In genomic region chr3:101812341-101812962, GRCm38 (mm10) we compare ENCODE assay signal across 9 mouse cellular contexts. TPM values are rescaled to one million over a fixed set of nuclear protein-coding genes. Genes with fewer than 3 reads are reported as not detected.
A peak's percentile ranks its signal among the peaks of the same experiment; 100 is the strongest.
DNase-seq lines count a peak whose midpoint lies in the region; ATAC-seq and TF ChIP-seq lines count a peak whose summit lies in the region.
"Had no signal": no experiment of that assay in that cellular context is flagged by ENCODE, and none has a peak within 500 bp of the region (broad histone marks: within the 10 kb centered on the region; RNA-seq: fewer than 3 reads in every experiment).

No protein-coding gene starts in this region.

- no peaks in the 10 kb centered on the region for H3K36me3 ChIP-seq in E14TG2a.4 (ENCODE audit: insufficient read depth, low read length)
- H3K36me3 ChIP-seq in embryonic facial prominence, embryonic 11.5 days (replicated peaks; ENCODE audit: control insufficient read depth, insufficient read depth, low read depth, low read length): no peaks in the 10 kb centered on the region
- H3K36me3 ChIP-seq in heart, embryonic 13.5 days: no peaks in the 10 kb centered on the region
- H3K36me3 ChIP-seq in kidney, embryonic 16.5 days (ENCODE audit: insufficient read depth, low read length): no peaks in the 10 kb centered on the region
- H3K36me3 ChIP-seq in liver, embryonic 14.5 days (replicated peaks; ENCODE audit: control insufficient read depth, insufficient read depth, low read depth): no peaks in the 10 kb centered on the region
- H3K36me3 ChIP-seq in neural tube, embryonic 13.5 days: no peaks in the 10 kb centered on the region
- H3K36me3 ChIP-seq: liver, embryonic 13.5 days had no signal

- TF ChIP-seq CTCF in E14TG2a.4 (conservative IDR thresholded peaks at IDR 0.05; ENCODE audit: low read length): peak; percentile 88
- peak; percentile 71 for TF ChIP-seq CTCF in liver, embryonic 14.5 days (IDR thresholded peaks at IDR 0.05; ENCODE audit: low read depth)

- peaks cover 4% of the 10 kb centered on the region for H3K9me3 ChIP-seq in E14TG2a.4 (ENCODE audit: low read length)
- H3K9me3 ChIP-seq in embryonic facial prominence, embryonic 11.5 days (replicated peaks; ENCODE audit: control insufficient read depth, low read length): no peaks in the 10 kb centered on the region
- no peaks in the 10 kb centered on the region for H3K9me3 ChIP-seq in heart, embryonic 13.5 days
- H3K9me3 ChIP-seq in kidney, embryonic 16.5 days (ENCODE audit: low read length): no peaks in the 10 kb centered on the region
- H3K9me3 ChIP-seq in liver, embryonic 14.5 days (ENCODE audit: control insufficient read depth, low read length): no peaks in the 10 kb centered on the region
- H3K9me3 ChIP-seq in neural tube, embryonic 13.5 days: no peaks in the 10 kb centered on the region
- H3K9me3 ChIP-seq: liver, embryonic 13.5 days had no signal

- 0 out of 2 replicates have a peak, but pooled peaks cover 5% of the 10 kb centered on the region for H3K4me1 ChIP-seq in E14TG2a.4 (replicated peaks; ENCODE audit: low read depth, low read length)
- no peaks in the 10 kb centered on the region for H3K4me1 ChIP-seq in embryonic facial prominence, embryonic 11.5 days (ENCODE audit: control insufficient read depth, insufficient read depth, low read length)
- H3K4me1 ChIP-seq in heart, embryonic 13.5 days: peaks cover 11% of the 10 kb centered on the region
- no peaks in the 10 kb centered on the region for H3K4me1 ChIP-seq in kidney, embryonic 16.5 days (ENCODE audit: insufficient read depth, low read length)
- no peaks in the 10 kb centered on the region for H3K4me1 ChIP-seq in liver, embryonic 14.5 days (replicated peaks; ENCODE audit: control insufficient read depth in 2 of 2, insufficient read depth in 2 of 2, low read length in 1 of 2)
- peaks cover 12% of the 10 kb centered on the region; the same call in 1 of the 2 replicates for H3K4me1 ChIP-seq in neural tube, embryonic 13.5 days (replicated peaks)
- H3K4me1 ChIP-seq: liver, embryonic 13.5 days had no signal

- no peak overlapping the region for H3K9ac ChIP-seq in embryonic facial prominence, embryonic 11.5 days (replicated peaks; ENCODE audit: low read length)
- H3K9ac ChIP-seq in heart, embryonic 13.5 days: no peak overlapping the region
- no peak overlapping the region for H3K9ac ChIP-seq in kidney, embryonic 16.5 days (replicated peaks; ENCODE audit: low read length)
- no peak overlapping the region for H3K9ac ChIP-seq in liver, embryonic 14.5 days (replicated peaks)
- H3K9ac ChIP-seq in neural tube, embryonic 13.5 days: no peak overlapping the region
- H3K9ac ChIP-seq: liver, embryonic 13.5 days had no signal

- ATAC-seq in embryonic facial prominence, embryonic 11.5 days (replicated peaks; ENCODE audit: insufficient number of reproducible peaks, low FRiP score, low TSS enrichment, low read depth): 0 out of 2 replicates have a peak, but pooled peaks have one; percentile 62
- ATAC-seq in heart, embryonic 13.5 days (ENCODE audit: extremely low read depth, insufficient number of reproducible peaks, low FRiP score, low TSS enrichment): peak; percentile 54; the same call in 1 of the 2 replicates
- peak; percentile 88 for ATAC-seq in kidney, embryonic 16.5 days (ENCODE audit: low FRiP score, low TSS enrichment)
- ATAC-seq in liver, embryonic 14.5 days (ENCODE audit: insufficient read depth): no peak
- peak; percentile 88 for ATAC-seq in neural tube, embryonic 13.5 days (ENCODE audit: low read depth)

- 63% methylated on average over 10 of the region's 10 CpGs for WGBS in embryonic facial prominence, embryonic 11.5 days
- WGBS in heart, embryonic 13.5 days: 60% methylated on average over 10 of the region's 10 CpGs
- 67% methylated on average over 10 of the region's 10 CpGs for WGBS in kidney, embryonic 16.5 days
- 55% methylated on average over 10 of the region's 10 CpGs for WGBS in liver, embryonic 14.5 days (ENCODE audit: insufficient replicate concordance)
- WGBS in neural tube, embryonic 13.5 days: 62% methylated on average over 10 of the region's 10 CpGs

- H3K27me3 ChIP-seq in E14TG2a.4 (ENCODE audit: insufficient read depth, low read length): peaks cover 1% of the 10 kb centered on the region
- no peaks in the 10 kb centered on the region for H3K27me3 ChIP-seq in embryonic facial prominence, embryonic 11.5 days (ENCODE audit: control insufficient read depth, insufficient read depth, low read length)
- no peaks in the 10 kb centered on the region for H3K27me3 ChIP-seq in heart, embryonic 13.5 days (replicated peaks)
- no peaks in the 10 kb centered on the region for H3K27me3 ChIP-seq in kidney, embryonic 16.5 days (ENCODE audit: insufficient read depth, low read length)
- no peaks in the 10 kb centered on the region for H3K27me3 ChIP-seq in liver, embryonic 14.5 days (ENCODE audit: control insufficient read depth, insufficient read depth, low read length)
- 0 out of 2 replicates have a peak, but pooled peaks cover 3% of the 10 kb centered on the region for H3K27me3 ChIP-seq in neural tube, embryonic 13.5 days
- H3K27me3 ChIP-seq: liver, embryonic 13.5 days had no signal

- DNase-seq in adrenal gland, postnatal 14 days: peak; percentile 73
- peak; percentile 85 for DNase-seq in embryonic facial prominence, embryonic 11.5 days (ENCODE audit: low spot score)
- DNase-seq in liver, embryonic 14.5 days (ENCODE audit: low read depth in 3 of 3, low spot score in 3 of 3): peak in 1 of 3 experiments; percentile 22
- peak; percentile 73 for DNase-seq in thymus, postnatal 36 days
- DNase-seq: liver, embryonic 13.5 days had no signal

- H3K4me3 ChIP-seq in E14TG2a.4 (replicated peaks; ENCODE audit: low read length): no peak overlapping the region
- no peak overlapping the region for H3K4me3 ChIP-seq in embryonic facial prominence, embryonic 11.5 days (ENCODE audit: low read depth, low read length)
- no peak overlapping the region for H3K4me3 ChIP-seq in heart, embryonic 13.5 days
- no peak overlapping the region for H3K4me3 ChIP-seq in kidney, embryonic 16.5 days (ENCODE audit: low read length)
- no peak overlapping the region for H3K4me3 ChIP-seq in liver, embryonic 14.5 days (ENCODE audit: insufficient read depth in 1 of 2, low read depth in 2 of 2, low read length in 2 of 2)
- no peak overlapping the region for H3K4me3 ChIP-seq in neural tube, embryonic 13.5 days
- H3K4me3 ChIP-seq: liver, embryonic 13.5 days had no signal

- TF ChIP-seq EP300 in liver, embryonic 14.5 days (IDR thresholded peaks at IDR 0.05; ENCODE audit: low read depth): no peak

- H3K27ac ChIP-seq in embryonic facial prominence, embryonic 11.5 days (replicated peaks; ENCODE audit: low read depth, low read length): no peak overlapping the region
- H3K27ac ChIP-seq in heart, embryonic 13.5 days (replicated peaks): no peak overlapping the region
- H3K27ac ChIP-seq in kidney, embryonic 16.5 days (ENCODE audit: low read length): no peak overlapping the region
- no peak overlapping the region for H3K27ac ChIP-seq in liver, embryonic 14.5 days
- no peak overlapping the region for H3K27ac ChIP-seq in neural tube, embryonic 13.5 days (replicated peaks)
- H3K27ac ChIP-seq: liver, embryonic 13.5 days had no signal

- H3K4me2 ChIP-seq in embryonic facial prominence, embryonic 11.5 days (ENCODE audit: low read depth, low read length): no peak overlapping the region
- H3K4me2 ChIP-seq in heart, embryonic 13.5 days: no peak overlapping the region
- H3K4me2 ChIP-seq in kidney, embryonic 16.5 days (replicated peaks; ENCODE audit: low read depth, low read length): no peak overlapping the region
- no peak overlapping the region for H3K4me2 ChIP-seq in liver, embryonic 14.5 days (ENCODE audit: low read depth)
- no peak overlapping the region for H3K4me2 ChIP-seq in neural tube, embryonic 13.5 days
- H3K4me2 ChIP-seq: liver, embryonic 13.5 days had no signal

RNA-seq across cellular contexts. Expression of gene Mab21l3, which starts 36.3 kb away (rescaled TPM):
- 0.11 and 0.41 TPM in 2 replicates for total RNA-seq in adrenal gland, postnatal 14 days (2021)
- polyA plus RNA-seq in embryonic facial prominence, embryonic 11.5 days (2014; fragmentation: Nextera tagmentation; extraction: Ambion mirVana): 0.40 and 1.00 TPM in 2 replicates
- polyA plus RNA-seq in heart, embryonic 13.5 days (2015; fragmentation: Nextera tagmentation; extraction: Ambion mirVana): 0.28 and 0.55 TPM in 2 replicates
- polyA plus RNA-seq in kidney, embryonic 16.5 days (2015; fragmentation: Nextera tagmentation; extraction: Ambion mirVana): 0.78 and 1.0 TPM in 2 replicates
- 0.01 and 0.02 TPM in 2 replicates for polyA plus RNA-seq in liver, embryonic 14.5 days (2012; rRNA removed)
- polyA plus RNA-seq in liver, embryonic 14.5 days (2014; fragmentation: Nextera tagmentation; extraction: Ambion mirVana): not detected in 2 replicates
- 0.11 and 0.14 TPM in 2 replicates for polyA plus RNA-seq in neural tube, embryonic 13.5 days (2015; fragmentation: Nextera tagmentation; extraction: Ambion mirVana)
